Mouse (Mus musculus) myocyte (in vitro differentiated cells): ENCODE data around the gene Dnajb1. TPM values are rescaled to one million over a fixed set of nuclear protein-coding genes. Genes with fewer than 3 reads are reported as not detected.

Experiments used
- H3K27me3 ChIP-seq: one replicate; pipeline ENCODE4 v1.6.1; 2011; ENCODE audit not compliant: control insufficient read depth, insufficient read depth, insufficient read length
- H3K36me3 ChIP-seq: one replicate; pipeline ENCODE4 v1.6.1; 2011; ENCODE audit not compliant: control insufficient read depth, insufficient read depth
- H3K4me2 ChIP-seq: one replicate; pipeline ENCODE4 v1.6.1; 2011; ENCODE audit warnings: low read depth, control low read depth
- H3K4me3 ChIP-seq: one replicate; pipeline ENCODE4 v1.5.1; 2011; ENCODE audit warnings: mild to moderate bottlenecking, control low read depth, moderate library complexity
- H3K79me2 ChIP-seq: one replicate; pipeline ENCODE4 v1.6.1; 2011; ENCODE audit not compliant: control insufficient read depth, insufficient read depth
- H3ac ChIP-seq: one replicate; pipeline ENCODE4 v1.6.1; 2011; ENCODE audit not compliant: control insufficient read depth, insufficient read length
- CEBPB ChIP-seq: IDR thresholded peaks from 2 replicates; pipeline ENCODE4 v1.6.1; 2011; ENCODE audit warnings: mild to moderate bottlenecking, moderate library complexity; ENCODE audit not compliant: poor library complexity, insufficient read depth, severe bottlenecking
- E2F4 ChIP-seq: IDR thresholded peaks from one replicate; pipeline ENCODE4 v1.6.1; 2011; ENCODE audit warnings: mild to moderate bottlenecking, control low read depth, moderate library complexity; ENCODE audit not compliant: insufficient read depth
- MAX ChIP-seq: IDR thresholded peaks from one replicate; pipeline ENCODE4 v1.6.1; 2011; ENCODE audit warnings: low read depth, mild to moderate bottlenecking, control low read depth
- MYOD1 ChIP-seq, 3 experiments: IDR thresholded peaks; one replicate each; pipeline ENCODE4 v1.6.1; 2011; ENCODE audit warnings: control low read depth in 2 of 3, low read depth in 2 of 3, mild to moderate bottlenecking in 2 of 3, moderate library complexity in 1 of 3; ENCODE audit not compliant: insufficient read length in 2 of 3, control insufficient read depth in 1 of 3
- MYOG ChIP-seq, 3 experiments: IDR thresholded peaks; one replicate each; pipeline ENCODE4 v1.6.1; 2011; ENCODE audit warnings: control low read depth in 2 of 3, low read depth in 2 of 3, mild to moderate bottlenecking in 2 of 3; ENCODE audit not compliant: insufficient read length in 2 of 3, control insufficient read depth in 1 of 3, insufficient read depth in 1 of 3
- POLR2A ChIP-seq: IDR thresholded peaks from one replicate; pipeline ENCODE4 v1.6.1; 2011; ENCODE audit warnings: low read depth, mild to moderate bottlenecking, control low read depth, moderate library complexity; ENCODE audit not compliant: insufficient read length
- POLR2AphosphoS2 ChIP-seq: IDR thresholded peaks from one replicate; pipeline ENCODE4 v1.6.1; 2011; ENCODE audit warnings: low read depth, control low read depth; ENCODE audit not compliant: insufficient read length
- REST ChIP-seq: IDR thresholded peaks from one replicate; pipeline ENCODE4 v1.6.1; 2011; ENCODE audit warnings: mild to moderate bottlenecking, control low read depth, moderate library complexity; ENCODE audit not compliant: insufficient read depth, insufficient read length
- SRF ChIP-seq: IDR thresholded peaks from one replicate; pipeline ENCODE4 v1.6.1; 2011; ENCODE audit warnings: low read depth; ENCODE audit not compliant: control insufficient read depth, insufficient read length
- TCF12 ChIP-seq: IDR thresholded peaks from one replicate; pipeline ENCODE4 v1.6.1; 2011; ENCODE audit warnings: mild to moderate bottlenecking, control low read depth; ENCODE audit not compliant: poor library complexity, insufficient read depth, severe bottlenecking
- TCF3 ChIP-seq: IDR thresholded peaks from one replicate; pipeline ENCODE4 v1.6.1; 2011; ENCODE audit warnings: low read depth, control low read depth; ENCODE audit not compliant: insufficient read length
- USF1 ChIP-seq: IDR thresholded peaks from one replicate; pipeline ENCODE4 v1.6.1; 2011; ENCODE audit warnings: low read depth, mild to moderate bottlenecking, control low read depth, moderate library complexity
- polyA plus RNA-seq: library from polyadenylated mRNA; unstranded; fragments of >200 nt; fragmentation: generic; extraction: Trizol; gene quantifications from one replicate; pipeline ENCODE4 v1.2.1, GENCODE M21; 2012; ENCODE audit warnings: missing spikeins

Dnajb1 gene
- polyA plus RNA-seq, 1 experiment, result 17.7 TPM

GRCm38 (mm10) chr8:83652744-83653661 is 45.0 kb downstream of the Dnajb1 start:
- H3K36me3 ChIP-seq, result no peaks in the 10 kb centered on the region
- H3K27me3 ChIP-seq, result no peaks in the 10 kb centered on the region
- peak overlapping the region; percentile 83 for H3K4me3 ChIP-seq
- peak overlapping the region; percentile 25 for H3ac ChIP-seq
- no peak for TF ChIP-seq CEBPB
- no peak for TF ChIP-seq REST
- TF ChIP-seq POLR2AphosphoS2, result no peak
- no peak for TF ChIP-seq SRF
- no peak for TF ChIP-seq E2F4
- TF ChIP-seq MYOD1 (IDR thresholded peaks at IDR 0.05; ENCODE audit: control insufficient read depth in 1 of 3, insufficient read length in 2 of 3, low read depth in 2 of 3), result no peak
- no peak for TF ChIP-seq MYOG (IDR thresholded peaks at IDR 0.05; ENCODE audit: control insufficient read depth in 1 of 3, insufficient read depth in 1 of 3, insufficient read length in 2 of 3, low read depth in 2 of 3)
- TF ChIP-seq TCF3, result no peak
- peak overlapping the region; percentile 93 for H3K4me2 ChIP-seq
- H3K79me2 ChIP-seq, result peaks cover 14% of the 10 kb centered on the region

- H3K4me3 ChIP-seq, result peak overlapping the region; percentile 83
- TF ChIP-seq MAX (no peak), CEBPB (no peak), POLR2A (no peak), E2F4 (no peak), MYOD1 (IDR thresholded peaks at IDR 0.05; ENCODE audit: control insufficient read depth in 1 of 3, insufficient read length in 2 of 3, low read depth in 2 of 3) (no peak), MYOG (IDR thresholded peaks at IDR 0.05; ENCODE audit: control insufficient read depth in 1 of 3, insufficient read depth in 1 of 3, insufficient read length in 2 of 3, low read depth in 2 of 3) (no peak), TCF12 (no peak), SRF (no peak), REST (no peak), POLR2AphosphoS2 (no peak), TCF3 (no peak), USF1 (no peak)
These were observed 45.6 kb downstream of the Dnajb1 start for GRCm38 (mm10) chr8:83653662-83654017.

GRCm38 (mm10) chr8:83654725-83655124 is 46.7 kb downstream of the Dnajb1 start:
- Histone ChIP-seq H3K4me2 (no peak overlapping the region), H3K27me3 (no peaks in the 10 kb centered on the region), H3K36me3 (no peaks in the 10 kb centered on the region), H3K4me3 (no peak overlapping the region), H3ac (no peak overlapping the region), H3K79me2 (peaks cover 14% of the 10 kb centered on the region)
- TF ChIP-seq POLR2A (no peak), MYOG (IDR thresholded peaks at IDR 0.05; ENCODE audit: control insufficient read depth in 1 of 3, insufficient read depth in 1 of 3, insufficient read length in 2 of 3, low read depth in 2 of 3) (no peak), CEBPB (no peak)

More at GRCm38 (mm10) chr8:83653662-83654017, 45.6 kb downstream of the Dnajb1 start:
- H3K79me2 ChIP-seq, result peaks cover 14% of the 10 kb centered on the region
- no peaks in the 10 kb centered on the region for H3K27me3 ChIP-seq
- H3ac ChIP-seq, result no peak overlapping the region
- H3K4me2 ChIP-seq, result peak overlapping the region; percentile 93
- no peaks in the 10 kb centered on the region for H3K36me3 ChIP-seq

GRCm38 (mm10) chr8:83656043-83656442 is 48.0 kb downstream of the Dnajb1 start:
- no peak for TF ChIP-seq POLR2AphosphoS2
- TF ChIP-seq TCF12, result no peak
- no peak for TF ChIP-seq SRF
- no peak for TF ChIP-seq MYOD1 (IDR thresholded peaks at IDR 0.05; ENCODE audit: control insufficient read depth in 1 of 3, insufficient read length in 2 of 3, low read depth in 2 of 3)
- TF ChIP-seq CEBPB, result no peak
- TF ChIP-seq REST, result no peak
- no peak for TF ChIP-seq MYOG (IDR thresholded peaks at IDR 0.05; ENCODE audit: control insufficient read depth in 1 of 3, insufficient read depth in 1 of 3, insufficient read length in 2 of 3, low read depth in 2 of 3)
- no peak for TF ChIP-seq E2F4
- no peak for TF ChIP-seq POLR2A
- no peak for TF ChIP-seq TCF3
- TF ChIP-seq MAX, result no peak
- TF ChIP-seq USF1, result no peak
- H3K36me3 ChIP-seq, result no peaks in the 10 kb centered on the region

More at GRCm38 (mm10) chr8:83656043-83656442, 48.0 kb downstream of the Dnajb1 start:
- Histone ChIP-seq H3ac (no peak overlapping the region), H3K27me3 (no peaks in the 10 kb centered on the region), H3K4me3 (no peak overlapping the region), H3K4me2 (no peak overlapping the region), H3K79me2 (peaks cover 14% of the 10 kb centered on the region)
